ENCODE assay signal across 19 mouse cellular contexts in genomic region chr5:24933760-24934159, GRCm38 (mm10).
DNase-seq lines count a peak whose midpoint lies in the region; ATAC-seq and TF ChIP-seq lines count a peak whose summit lies in the region.
"Had no signal": no experiment of that assay in that cellular context is flagged by ENCODE, and none has a peak within 500 bp of the region (broad histone marks: within the 10 kb centered on the region; RNA-seq: fewer than 3 reads in every experiment).

No protein-coding gene starts in this region.

- 100% methylated on average over 1 of the region's 1 CpGs for WGBS in kidney, postnatal 0 days
- 98% methylated on average over 1 of the region's 1 CpGs for WGBS in midbrain, postnatal 0 days
- 94% methylated on average over 1 of the region's 1 CpGs for WGBS in midbrain, embryonic 10.5 days

- no peak overlapping the region for H3K4me2 ChIP-seq in kidney, postnatal 0 days (ENCODE audit: low read length)
- no peak overlapping the region for H3K4me2 ChIP-seq in midbrain, postnatal 0 days (ENCODE audit: low read depth, low read length, poor library complexity, severe bottlenecking)
- H3K4me2 ChIP-seq: forebrain, embryonic 12.5 days; heart, embryonic 11.5 days; limb, embryonic 13.5 days; lung, embryonic 15.5 days had no signal

- TF ChIP-seq CTCF in kidney, postnatal 0 days (IDR thresholded peaks at IDR 0.05; ENCODE audit: low read depth), result peak; percentile 37; the same call in 1 of the 2 replicates
- TF ChIP-seq CTCF in midbrain, postnatal 0 days (IDR thresholded peaks at IDR 0.05), result peak; percentile 34

- ATAC-seq in CD4-positive, CD25-positive, alpha-beta regulatory T cell, adult 4 months, result no peak
- no peak for ATAC-seq in kidney, postnatal 0 days (replicated peaks; ENCODE audit: low FRiP score, low read depth)
- no peak for ATAC-seq in midbrain, postnatal 0 days (ENCODE audit: low FRiP score)
- ATAC-seq: midbrain, embryonic 16.5 days had no signal

- no peaks in the 10 kb centered on the region for H3K9me3 ChIP-seq in kidney, postnatal 0 days (replicated peaks; ENCODE audit: low read length)
- H3K9me3 ChIP-seq in midbrain, postnatal 0 days (ENCODE audit: low read length), result no peaks in the 10 kb centered on the region
- H3K9me3 ChIP-seq in midbrain, embryonic 10.5 days (replicated peaks), result 0 out of 2 replicates have a peak, but pooled peaks cover 3% of the 10 kb centered on the region
- H3K9me3 ChIP-seq: forebrain, embryonic 12.5 days; lung, embryonic 15.5 days had no signal

- no peaks in the 10 kb centered on the region for H3K36me3 ChIP-seq in kidney, postnatal 0 days (ENCODE audit: insufficient read depth, low read length)
- no peaks in the 10 kb centered on the region for H3K36me3 ChIP-seq in midbrain, postnatal 0 days (ENCODE audit: insufficient read depth, low read length)
- no peaks in the 10 kb centered on the region for H3K36me3 ChIP-seq in midbrain, embryonic 10.5 days
- H3K36me3 ChIP-seq: forebrain, embryonic 12.5 days; limb, embryonic 13.5 days; lung, embryonic 15.5 days had no signal

- no peak overlapping the region for H3K4me3 ChIP-seq in kidney, postnatal 0 days (replicated peaks; ENCODE audit: low read depth, low read length)
- H3K4me3 ChIP-seq in midbrain, postnatal 0 days (ENCODE audit: low read depth, low read length), result no peak overlapping the region
- no peak overlapping the region for H3K4me3 ChIP-seq in midbrain, embryonic 10.5 days
- H3K4me3 ChIP-seq: forebrain, embryonic 12.5 days; limb, embryonic 13.5 days; lung, embryonic 15.5 days; megakaryocyte, embryonic 14.5 days had no signal

- H3K4me1 ChIP-seq in kidney, postnatal 0 days (replicated peaks; ENCODE audit: insufficient read depth, low read length), result 0 out of 2 replicates have a peak, but pooled peaks cover 3% of the 10 kb centered on the region
- H3K4me1 ChIP-seq in midbrain, postnatal 0 days (ENCODE audit: insufficient read depth, low read length), result no peaks in the 10 kb centered on the region
- H3K4me1 ChIP-seq in midbrain, embryonic 10.5 days, result peaks cover 9% of the 10 kb centered on the region
- H3K4me1 ChIP-seq: limb, embryonic 13.5 days; lung, embryonic 15.5 days had no signal

- H3K27ac ChIP-seq in kidney, postnatal 0 days, result no peak overlapping the region
- no peak overlapping the region for H3K27ac ChIP-seq in midbrain, postnatal 0 days (ENCODE audit: low read depth, low read length)
- no peak overlapping the region for H3K27ac ChIP-seq in midbrain, embryonic 10.5 days (replicated peaks)
- H3K27ac ChIP-seq: forebrain, embryonic 12.5 days; limb, embryonic 13.5 days; lung, embryonic 15.5 days had no signal

- no peak overlapping the region for H3K9ac ChIP-seq in kidney, postnatal 0 days (ENCODE audit: low read depth, low read length)
- no peak overlapping the region for H3K9ac ChIP-seq in midbrain, postnatal 0 days (replicated peaks; ENCODE audit: low read length, poor library complexity, severe bottlenecking)
- H3K9ac ChIP-seq: forebrain, embryonic 12.5 days; limb, embryonic 13.5 days; lung, embryonic 15.5 days had no signal

- DNase-seq in CD4-positive, CD25-positive, alpha-beta regulatory T cell, adult 2 months (ENCODE audit: low read depth, low spot score), result peak; percentile 19
- DNase-seq in kidney, postnatal 0 days (ENCODE audit: low spot score), result no peak
- no peak for DNase-seq in kidney, postnatal 4 days
- DNase-seq in midbrain, postnatal 0 days (ENCODE audit: low spot score), result no peak
- DNase-seq in midbrain, embryonic 10.5 days (ENCODE audit: low spot score), result no peak
- DNase-seq in T-cell, adult 2 months (ENCODE audit: low spot score), result no peak
- no peak for DNase-seq in ovary, postnatal 36 days (ENCODE audit: low spot score)
- DNase-seq: adrenal gland, adult 8-10 months; cerebellum, adult 11-12 months; cerebellum, postnatal 36 days; heart, postnatal 4 days; thymus, postnatal 14 days had no signal

- no peaks in the 10 kb centered on the region for H3K27me3 ChIP-seq in kidney, postnatal 0 days (ENCODE audit: insufficient read depth, low read length)
- no peaks in the 10 kb centered on the region for H3K27me3 ChIP-seq in midbrain, postnatal 0 days (ENCODE audit: insufficient read depth, low read length)
- no peaks in the 10 kb centered on the region for H3K27me3 ChIP-seq in midbrain, embryonic 10.5 days (ENCODE audit: low read depth, poor library complexity, severe bottlenecking)
- H3K27me3 ChIP-seq: forebrain, embryonic 12.5 days; limb, embryonic 13.5 days; lung, embryonic 15.5 days had no signal
